Mouse (Mus musculus) heart, adult 11 months (tissue): ENCODE data around the gene Arpc4.
A peak's percentile ranks its signal among the peaks of the same experiment; 100 is the strongest.

Experiments
- DNase-seq: peaks from one replicate; pipeline ENCODE4 v3.0.0; 2022

Gene Arpc4

DNA sequence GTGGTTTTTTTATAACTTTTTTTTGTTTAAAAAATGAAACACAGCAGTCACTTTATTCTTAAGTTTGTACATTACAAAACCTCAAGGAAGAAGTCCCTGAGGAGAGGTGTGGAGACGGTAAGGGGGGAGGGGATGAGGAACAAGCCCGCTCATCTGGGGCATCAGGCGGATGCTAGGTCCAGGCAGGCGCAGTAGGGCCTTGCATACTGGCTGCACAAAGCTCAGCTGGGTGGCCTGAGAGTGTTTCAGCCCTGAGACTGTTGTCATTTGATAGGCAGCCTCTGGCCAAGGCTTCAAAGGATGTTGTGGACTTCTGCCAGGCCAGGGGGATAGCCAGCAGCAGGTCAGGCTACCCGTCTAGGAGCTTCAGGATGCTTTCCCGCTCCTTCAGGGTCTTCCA is 11.3 kb upstream of the Arpc4 start:
- DNase-seq: peak; percentile 80

DNA sequence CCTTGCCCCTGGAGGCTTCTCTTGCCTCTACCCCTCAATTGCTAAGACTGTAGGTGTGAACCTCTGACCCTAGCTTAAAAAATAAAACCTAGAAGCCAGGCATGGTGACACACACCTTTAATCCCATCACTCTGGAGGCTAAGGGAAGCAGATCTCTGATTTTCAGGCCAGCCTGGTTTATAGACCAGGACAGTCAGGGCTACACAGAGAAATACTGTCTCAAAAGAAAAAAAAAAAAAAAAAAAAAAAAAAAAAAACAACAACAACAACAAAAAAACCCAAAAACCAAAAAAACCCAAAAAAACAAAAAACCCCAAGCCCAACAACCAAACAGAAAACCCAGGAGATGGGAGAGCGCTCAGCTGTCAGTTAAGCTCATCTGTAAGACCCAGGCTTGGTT is 10.3 kb upstream of the Arpc4 start:
- no peak for DNase-seq

DNA sequence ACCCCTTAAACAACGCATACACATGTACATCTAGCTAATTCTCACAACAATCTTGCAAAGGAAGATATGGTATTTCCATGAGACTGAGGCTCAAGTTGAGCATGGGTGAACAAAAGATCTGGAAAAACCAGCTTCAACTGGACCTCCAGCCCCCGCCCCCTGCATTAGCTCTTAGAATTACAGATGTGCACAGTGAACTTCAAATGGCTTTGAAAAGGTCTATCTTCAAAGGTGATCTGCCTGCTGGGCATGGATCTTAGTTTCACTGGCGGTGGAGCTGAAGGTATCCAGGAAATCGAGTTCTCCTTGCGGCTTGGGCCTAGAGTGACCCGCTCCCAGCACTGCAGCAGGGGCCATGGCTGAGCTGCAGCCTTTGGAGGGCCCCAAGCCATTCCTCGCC is 9.8 kb upstream of the Arpc4 start:
- DNase-seq: peak; percentile 45

DNA sequence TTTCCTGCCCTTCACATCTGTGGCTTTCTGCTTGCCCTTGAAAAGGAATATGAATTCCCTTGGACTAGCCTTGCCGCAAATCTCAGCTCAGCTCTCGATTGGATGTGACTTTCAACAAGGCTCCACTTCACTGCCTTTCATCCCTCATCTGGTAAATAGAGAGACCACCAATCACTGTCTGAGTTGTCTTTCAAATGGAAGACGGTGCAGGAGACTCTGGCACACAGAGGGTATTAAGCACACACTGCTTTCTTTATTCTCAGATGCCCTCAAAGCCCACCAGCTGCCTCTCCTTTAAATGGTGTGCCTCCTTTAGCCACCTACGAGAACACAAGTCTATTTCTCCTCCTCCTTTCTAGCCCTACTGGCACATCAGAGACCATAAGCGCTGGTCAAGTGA is 9.3 kb upstream of the Arpc4 start:
- DNase-seq: peak; percentile 73

DNA sequence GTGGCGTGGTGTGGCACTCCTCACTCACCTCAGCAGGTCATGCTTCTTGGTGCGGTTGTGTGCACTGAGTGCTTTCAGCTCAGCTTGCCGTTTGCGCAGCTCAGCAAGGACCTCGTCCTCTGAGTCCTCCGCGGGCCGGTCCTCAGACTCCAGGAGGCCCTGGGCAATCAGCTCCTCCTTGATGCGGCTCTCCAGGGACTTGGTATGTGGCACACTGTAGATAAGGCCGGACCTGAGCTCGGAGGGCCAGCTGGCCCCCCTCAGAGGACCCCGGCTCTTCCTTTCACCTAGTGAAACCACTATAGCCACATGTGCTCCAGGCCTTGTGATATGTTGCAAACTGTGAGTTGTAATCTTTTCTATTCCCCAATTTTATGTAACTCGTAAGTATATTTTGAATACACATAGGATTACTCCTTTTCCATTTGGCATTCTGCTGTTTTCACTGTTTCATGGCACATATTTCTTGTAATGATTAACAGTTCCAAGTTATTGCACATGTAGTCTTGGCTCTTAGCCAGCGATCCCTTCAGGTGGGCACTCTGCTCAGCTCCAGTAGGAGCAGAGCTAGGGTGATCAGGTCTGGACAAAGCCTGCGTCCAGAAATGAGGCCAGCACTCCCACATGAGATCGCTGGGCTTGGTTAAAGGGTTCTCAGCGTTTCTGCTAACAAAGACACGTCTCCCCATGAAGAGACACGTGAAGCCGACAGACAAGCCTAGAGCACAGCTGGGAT is 7.6 kb upstream of the Arpc4 start:
- peak; percentile 80 for DNase-seq

DNA sequence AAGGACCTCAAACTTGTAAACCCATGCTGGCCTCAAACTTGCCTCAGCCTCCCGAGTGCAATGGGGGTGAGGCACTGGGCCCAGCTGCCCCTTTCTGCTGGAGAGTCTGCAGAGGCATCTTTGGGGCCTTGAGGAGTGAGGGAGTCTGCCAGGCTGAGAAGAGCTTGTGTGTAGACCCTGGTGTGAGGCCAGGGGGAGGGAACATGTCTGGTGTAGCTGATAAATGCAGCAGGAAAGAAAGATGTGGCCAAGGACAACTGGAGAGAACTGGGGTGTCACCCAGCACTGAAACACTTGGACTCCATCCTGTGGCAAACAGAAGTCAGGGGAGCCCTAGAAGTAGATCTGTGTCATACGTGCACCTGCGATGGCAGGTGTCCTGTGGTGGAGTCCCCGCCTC is 4.4 kb upstream of the Arpc4 start:
- no peak for DNase-seq

DNA sequence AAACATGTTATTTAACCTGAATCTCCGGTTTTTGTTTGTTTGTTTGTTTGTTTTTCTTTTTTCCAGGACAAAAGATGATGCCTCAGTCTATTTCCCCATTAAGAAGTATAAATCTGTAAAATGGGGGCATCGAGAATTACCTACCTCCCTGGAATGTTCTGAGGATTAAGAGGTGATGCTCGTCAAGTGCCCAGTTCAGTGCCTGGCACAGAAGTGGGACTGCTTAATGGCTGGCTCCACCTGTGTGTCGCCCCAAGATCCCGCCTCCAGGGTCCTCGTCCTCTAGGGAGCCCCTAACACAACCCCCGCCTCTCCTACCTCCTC is 781 bp upstream of the Arpc4 start:
- no peak for DNase-seq

DNA sequence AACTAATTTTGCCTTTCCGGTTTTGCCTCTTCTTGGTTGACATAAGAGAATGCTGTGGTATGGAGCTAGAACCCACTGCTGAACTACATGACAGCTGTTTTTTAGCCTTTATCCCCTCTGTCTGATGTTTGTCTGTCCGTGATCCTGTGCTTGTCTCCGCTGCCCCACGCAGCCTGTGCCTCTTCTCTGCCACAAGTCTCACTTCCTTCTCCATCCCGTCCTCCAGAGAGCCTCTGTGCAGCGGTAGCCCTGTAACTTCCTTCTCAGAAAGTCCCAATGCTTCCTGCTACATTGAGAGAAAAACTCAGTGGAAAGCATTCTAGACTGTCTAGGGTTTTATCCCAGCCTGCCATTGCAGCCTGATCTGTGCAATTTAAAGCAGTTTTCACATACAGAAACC is 1.3 kb downstream of the Arpc4 start:
- DNase-seq: peak; percentile 94

DNA sequence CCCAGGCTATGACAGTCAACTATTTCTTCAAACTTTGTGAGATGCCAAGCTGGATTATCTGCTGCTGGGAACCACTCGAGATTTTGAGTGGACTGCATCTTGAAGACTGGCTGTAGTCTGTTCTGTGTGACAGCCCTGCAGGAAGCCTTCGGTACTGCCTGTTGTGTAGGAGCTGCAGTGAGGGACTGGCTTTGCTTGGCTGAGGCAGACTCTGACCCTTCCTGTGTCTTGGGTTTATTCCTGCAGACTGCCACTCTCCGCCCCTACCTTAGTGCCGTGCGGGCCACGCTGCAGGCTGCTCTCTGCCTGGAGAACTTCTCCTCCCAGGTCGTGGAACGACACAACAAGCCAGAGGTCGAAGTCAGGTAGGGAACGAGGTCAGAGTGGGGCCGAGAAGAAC is 2.6 kb downstream of the Arpc4 start:
- peak; percentile 82 for DNase-seq

DNA sequence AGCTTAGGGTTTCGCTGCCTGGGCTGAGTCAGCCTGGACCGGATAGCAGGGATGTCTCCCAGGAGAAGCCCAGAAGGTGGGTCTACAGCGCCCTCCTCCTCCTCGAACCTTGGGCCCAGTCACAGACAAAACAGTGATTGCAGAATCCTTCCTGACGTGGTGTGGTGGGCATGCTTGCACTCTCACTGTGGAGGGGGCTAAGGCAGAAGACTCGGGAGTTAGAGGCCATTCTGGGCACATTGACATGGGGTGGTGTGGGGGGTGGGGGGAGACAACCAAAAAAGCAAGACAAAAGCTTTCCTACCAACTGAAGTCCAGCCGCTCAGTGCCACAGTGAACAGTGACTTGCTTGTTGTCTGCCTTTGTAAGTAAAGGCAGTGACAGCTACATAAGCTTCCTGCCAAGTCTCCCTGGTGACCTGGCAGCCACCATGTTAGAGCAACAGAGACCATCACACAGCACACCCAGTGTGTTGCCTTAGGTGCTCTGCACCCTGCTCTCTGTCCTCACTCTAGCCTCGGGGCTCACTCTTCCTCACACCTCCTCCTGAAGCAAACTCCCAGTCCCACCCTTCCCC is 6.5 kb downstream of the Arpc4 start:
- DNase-seq: no peak

DNA sequence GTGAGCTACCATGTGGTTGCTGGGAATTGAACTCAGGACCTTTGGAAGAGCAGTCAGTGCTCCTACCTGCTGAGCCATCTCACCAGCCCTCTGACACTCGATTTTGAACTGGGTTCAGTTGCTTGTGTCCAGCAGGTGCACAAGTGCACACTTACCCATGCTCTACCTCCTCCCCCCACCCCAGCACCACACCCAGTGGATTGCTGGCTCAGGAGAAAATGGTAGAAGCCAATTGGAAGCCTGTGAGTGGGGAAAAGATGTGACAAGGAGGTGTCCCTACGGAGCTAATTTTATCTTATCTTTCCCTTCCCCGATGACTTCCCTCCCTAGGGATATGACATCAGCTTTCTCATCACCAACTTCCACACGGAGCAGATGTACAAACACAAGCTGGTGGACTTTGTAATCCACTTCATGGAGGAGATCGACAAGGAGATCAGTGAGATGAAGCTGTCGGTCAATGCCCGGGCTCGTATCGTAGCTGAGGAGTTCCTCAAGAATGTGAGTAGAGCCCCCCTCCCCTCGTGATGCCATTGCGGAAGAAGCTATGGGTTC is 7.3 kb downstream of the Arpc4 start:
- DNase-seq: peak; percentile 87

DNA sequence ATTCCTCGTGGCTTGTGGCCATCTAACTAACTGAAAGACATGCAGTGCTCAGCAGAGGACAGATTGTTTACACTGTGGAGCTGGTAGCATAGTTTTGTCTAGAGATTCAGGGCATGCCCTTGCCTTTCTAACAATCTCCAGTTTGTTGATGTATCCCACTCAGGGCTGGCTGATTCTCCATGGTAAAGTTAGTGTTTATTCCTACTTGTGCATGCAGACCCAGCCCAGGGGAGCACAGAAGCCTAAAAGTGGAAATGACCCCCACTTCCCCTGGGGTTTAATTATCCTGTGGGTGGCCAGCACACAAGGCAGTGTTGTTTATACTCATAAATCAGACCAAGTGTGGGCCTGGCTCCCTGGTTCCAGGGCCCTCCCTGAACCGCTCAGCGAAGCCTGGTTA is 8.1 kb downstream of the Arpc4 start:
- DNase-seq: peak; percentile 84

DNA sequence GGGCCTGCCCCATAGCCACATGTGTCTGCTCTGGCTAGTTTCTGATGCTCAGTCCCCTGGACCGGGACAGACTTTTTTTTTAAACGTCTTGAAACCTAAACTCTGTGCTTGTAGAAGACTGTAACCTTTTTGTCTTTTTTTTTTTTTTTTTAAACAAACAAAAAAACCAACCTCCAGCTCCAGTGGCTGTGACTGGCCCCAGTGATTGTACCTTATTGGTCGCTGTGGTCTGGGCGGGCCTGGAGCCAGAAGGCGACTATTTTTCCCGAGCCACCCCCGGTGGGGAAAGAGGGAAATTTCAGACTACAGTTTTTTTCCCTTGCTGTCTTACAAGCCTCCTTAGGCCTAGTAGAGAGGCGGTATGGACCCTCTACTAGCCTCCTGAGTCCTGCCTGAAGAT is 11.0 kb downstream of the Arpc4 start, which contains the start of gene Ttll3:
TSS of gene Ttll3 (plus strand) at position 301 of the 400 bp plus-strand sequence.
- DNase-seq: no peak

DNA sequence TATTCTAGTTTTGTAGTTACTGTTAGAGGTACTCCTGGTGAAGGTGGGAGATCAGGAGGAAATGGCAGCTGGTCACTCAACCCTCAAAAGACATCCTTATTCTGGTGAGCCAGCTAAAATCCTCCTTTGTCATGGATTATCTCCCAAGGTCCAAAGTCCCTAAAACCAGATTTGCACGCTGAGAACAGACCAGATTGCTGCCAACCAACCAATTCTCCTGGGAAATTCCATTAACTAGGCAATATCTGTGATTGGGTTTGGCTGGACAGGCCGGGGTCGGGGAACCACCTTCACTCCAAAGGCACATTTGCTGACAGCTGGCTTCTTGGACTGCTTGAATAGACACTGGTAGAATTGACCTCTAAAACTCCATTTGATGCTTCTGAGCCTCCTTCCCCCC is 12.8 kb downstream of the Arpc4 start:
- DNase-seq: no peak

DNA sequence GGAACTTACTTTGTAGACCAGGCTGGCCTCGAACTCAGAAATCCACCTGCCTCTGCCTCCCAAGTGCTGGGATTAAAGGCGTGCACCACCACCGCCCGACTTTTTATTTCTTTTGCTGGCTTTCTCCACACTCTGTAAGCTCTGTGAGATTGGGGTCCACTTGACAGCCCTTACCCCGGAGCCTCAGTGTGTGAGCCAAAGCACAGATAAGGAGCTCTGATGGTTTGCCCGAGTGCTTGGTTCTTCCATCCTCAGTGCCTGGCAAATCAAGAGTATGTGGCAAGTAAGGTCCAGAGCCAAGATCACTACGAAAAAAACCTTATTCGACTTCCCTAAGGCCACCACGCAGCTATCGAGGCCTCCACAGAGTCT is 14.1 kb downstream of the Arpc4 start:
- no peak for DNase-seq

DNA sequence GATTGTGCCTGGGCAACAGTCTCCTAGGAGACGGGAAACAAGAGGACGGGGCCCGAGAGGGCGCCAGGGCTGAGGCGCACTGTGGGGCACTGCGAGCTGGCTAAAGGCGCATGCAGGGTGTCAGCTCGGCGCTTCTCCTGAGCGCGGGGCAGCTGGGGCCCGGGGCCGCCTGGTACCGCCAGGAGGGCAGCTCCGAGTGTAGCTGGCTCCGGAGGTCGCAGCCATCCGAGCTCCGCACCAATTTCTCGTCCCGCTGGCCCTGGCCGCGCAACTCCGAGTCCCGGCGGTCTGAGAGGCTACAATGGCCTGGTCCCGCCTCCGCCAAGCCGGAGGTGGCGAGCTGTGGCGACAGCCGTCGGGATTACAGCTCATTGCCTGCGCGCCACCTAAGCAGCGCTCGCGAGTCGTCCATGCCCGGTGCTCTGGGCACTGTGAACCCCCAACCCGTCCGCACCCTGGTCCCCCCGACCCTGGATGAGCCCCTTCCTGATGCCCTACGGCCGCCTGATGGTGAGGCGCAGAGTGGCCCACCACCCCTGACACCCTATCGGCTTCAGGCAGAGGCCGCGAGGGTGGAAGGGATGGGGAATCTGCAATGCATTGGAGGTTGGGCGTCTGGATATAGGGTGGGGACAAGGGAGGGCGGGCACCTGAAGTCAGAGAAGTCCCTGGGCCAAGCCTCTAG is 14.6 kb downstream of the Arpc4 start:
- DNase-seq: peak; percentile 94

DNA sequence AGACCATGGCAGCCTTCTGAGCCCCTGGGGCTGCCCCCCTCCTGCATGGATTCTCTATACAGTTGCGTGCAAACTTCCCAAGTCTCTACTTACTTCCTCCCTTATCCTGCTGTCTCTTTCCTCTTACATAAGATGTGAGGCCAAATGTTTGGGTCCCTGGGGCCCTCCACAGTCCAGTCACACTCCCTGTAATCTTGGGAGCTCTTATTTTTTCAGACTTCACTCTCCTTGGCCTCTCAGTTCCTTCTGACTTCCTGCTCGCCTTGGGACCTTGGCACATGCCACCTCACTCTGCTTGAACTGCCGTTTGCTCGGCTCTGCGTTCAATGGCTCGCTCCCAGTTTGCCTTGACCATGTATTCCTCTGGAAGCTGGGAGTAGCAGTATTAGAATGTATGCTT is 16.0 kb downstream of the Arpc4 start:
- DNase-seq: peak; percentile 96

DNA sequence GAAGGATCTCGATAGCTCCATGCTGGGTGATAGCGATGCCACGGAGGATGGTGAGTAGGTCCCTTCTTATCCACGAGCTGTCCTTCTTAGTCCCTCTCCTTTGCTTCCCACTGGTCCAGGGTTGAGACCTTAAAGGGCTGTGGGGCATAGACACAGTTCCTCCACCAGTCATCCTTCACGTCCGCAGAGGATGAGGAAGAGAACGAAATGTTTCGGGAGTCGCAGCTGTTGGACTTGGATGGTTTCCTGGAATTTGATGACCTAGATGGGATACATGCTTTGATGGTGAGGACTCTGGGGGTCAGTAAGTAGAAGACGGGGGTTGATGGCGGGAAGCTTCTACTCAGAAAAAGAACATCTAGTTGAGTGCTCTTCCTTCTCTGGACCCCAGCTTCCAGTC is 16.9 kb downstream of the Arpc4 start:
- peak; percentile 91 for DNase-seq

DNA sequence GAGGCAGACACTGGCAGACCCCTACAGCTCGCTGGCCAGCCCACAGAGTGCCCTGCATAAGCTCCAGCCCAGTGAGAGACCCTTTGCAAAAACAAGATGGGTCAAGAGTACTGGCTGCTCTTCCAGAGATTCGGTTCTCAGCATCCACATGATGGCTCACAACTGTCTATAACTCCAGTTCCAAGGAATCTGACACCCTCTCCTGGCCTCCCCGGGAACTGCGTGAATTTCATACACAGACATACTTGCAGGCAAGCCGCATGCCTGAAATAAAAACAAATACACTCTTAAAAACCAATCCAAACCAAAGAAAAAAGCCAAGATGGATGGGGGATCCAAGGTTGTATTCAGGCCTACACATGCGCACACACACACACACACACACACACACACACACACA is 17.6 kb downstream of the Arpc4 start:
- no peak for DNase-seq

DNA sequence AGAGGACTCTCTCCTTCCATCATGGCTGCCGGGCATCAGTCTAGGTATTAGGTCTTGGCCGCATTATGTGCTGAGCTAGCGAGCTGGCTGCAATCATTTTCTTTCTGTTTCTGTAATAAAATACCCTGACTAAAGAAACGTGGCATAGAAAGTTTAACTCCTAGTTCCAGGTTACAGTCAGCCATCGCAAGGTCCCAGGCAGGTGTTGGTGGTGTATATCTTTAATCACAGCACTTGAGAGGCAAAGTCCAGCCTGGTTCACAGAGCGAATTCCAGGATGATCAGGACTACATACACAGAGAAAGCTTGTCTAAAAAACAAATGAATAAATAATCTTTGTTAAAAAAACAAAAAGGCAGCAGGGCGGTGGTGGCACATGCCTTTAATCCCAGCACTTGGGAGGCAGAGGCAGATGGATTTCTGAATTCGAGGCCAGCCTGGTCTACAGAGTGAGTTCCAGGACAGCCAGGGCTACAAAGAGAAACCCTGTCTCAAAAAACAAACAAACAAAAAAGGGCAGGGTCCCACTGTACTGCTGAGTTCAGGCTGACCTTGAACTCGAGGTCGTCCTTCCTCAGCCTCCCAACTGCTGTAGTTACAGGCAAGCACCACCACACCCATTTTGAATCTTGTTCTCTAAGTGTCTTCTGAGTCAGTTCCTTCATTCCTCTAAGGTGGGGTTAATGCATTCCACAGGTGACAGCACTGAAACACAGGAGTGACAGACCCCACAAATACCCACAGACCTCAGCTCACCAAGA is 18.5 kb downstream of the Arpc4 start:
- peak; percentile 85 for DNase-seq

DNA sequence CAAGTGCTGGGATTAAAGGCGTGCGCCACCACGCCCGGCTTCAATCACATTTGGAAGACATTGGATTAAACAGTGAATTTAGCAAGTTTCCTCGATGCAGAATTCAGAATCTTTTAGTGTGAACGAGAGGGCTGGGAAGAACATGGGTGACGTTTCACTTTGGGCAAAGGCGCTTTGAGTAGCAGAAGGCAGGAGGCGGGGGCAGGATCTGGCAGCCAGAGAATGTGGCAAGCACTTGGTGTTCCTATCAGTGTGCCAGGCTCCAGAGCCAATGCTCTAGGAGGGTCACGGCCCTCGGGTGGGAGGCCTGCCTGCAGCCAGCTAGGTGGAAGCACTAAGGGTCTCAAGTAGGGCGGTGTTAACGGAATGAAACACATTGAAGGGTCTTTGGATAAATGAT is 24.2 kb downstream of the Arpc4 start:
- peak; percentile 94 for DNase-seq

DNA sequence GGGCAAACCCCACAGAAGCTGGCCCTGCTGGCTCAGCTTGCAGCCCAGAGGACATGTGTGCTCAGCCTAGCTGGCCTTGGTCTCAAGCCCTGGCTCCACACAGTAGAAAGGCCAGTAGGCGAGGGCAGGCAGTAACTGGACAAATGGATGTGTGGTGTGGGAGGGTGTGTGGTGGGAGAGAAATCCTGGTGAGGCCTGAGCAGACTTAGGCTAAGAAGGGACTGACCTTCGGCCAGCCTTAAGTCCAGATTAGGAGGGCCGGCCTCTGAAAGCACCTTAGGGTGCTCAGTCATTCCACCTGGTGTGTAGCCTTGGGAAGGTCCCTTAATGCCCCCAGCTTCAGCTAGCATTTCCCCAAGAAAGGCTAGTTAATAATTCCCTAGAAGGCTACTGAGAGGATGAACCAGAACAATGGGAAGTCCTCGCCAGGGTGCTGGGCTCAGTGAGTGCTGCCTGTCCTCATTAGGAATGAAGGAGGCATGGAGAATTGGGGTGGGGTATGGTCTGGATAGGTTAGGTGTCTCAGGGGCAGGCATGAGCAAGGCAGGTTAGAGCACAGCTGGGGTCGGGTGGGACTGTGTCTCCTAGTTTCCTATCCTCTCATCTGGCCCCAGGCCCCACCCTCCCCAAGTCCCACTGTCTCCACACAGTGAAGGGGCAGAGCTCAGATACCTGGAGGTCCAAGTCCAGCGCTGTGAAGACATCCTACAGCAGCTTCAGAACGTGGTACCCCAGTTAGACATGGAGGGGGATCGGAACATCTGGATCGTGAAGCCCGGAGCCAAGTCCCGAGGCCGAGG is 26.9 kb downstream of the Arpc4 start:
- DNase-seq: peak; percentile 90

DNA sequence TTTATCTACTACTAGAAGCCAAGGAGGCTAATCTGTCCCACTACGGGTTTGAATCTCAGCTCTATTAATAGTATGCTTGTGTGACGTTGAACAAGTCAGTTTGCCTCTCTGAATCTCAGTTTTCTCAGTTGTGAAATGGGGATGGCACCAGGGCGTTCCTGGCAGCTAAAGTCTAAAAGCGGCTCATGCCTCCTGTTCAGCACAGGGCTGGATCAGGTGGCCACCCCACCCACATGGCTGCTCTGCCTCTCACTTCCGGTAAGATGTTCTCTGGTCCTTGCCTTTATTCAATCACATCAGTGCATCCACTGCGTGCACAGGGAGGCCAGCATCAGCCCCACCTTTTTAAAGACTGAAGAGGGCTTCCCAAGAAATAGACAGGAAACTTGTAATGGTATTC is 27.6 kb downstream of the Arpc4 start:
- DNase-seq: no peak
